Mouse (Mus musculus) embryo, embryonic 9.5 days (tissue): ENCODE measurements around the gene Arl2.

Experiments used
- DNase-seq: peaks from one replicate; pipeline ENCODE4 v3.0.0-alpha.2; 2017; ENCODE audit errors: extremely low spot score

Gene Arl2

DNA sequence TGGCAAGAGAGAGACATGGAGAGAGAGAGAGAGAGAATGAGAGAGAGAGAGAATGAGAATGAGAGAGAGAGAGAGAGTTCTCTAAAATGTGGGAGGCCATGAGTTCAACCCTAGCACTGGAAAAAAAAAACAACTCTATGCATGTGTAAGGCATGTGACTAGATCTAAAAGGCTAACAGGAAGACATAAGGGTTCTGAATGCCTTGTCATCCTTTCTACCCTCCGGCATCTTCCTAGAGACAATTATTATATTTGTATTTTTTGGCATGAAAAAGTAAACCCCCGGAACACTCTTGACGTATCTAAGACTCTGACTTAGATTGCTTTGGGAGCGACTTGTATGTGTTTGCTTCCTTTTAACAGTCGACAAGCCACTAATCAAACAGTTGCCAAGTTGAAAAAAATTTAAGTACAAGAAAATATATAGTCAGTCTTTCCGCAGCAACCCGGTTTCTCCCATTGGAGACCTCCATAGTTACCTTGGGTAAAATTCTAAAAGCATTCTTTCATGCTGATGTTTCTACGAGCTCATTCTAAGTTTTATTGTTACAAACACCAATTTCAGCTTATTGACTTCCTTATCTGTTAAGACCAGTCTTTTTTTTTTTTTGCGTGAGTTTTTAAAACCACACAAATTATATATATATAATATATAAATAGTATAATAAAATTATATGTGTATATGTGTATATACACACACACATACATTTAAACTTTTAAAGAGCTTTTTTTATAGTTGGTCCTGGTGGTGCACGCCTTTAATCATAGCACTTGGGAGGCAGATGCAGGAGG, 14.4 kb downstream of the Arl2 start:
- no peak for DNase-seq

DNA sequence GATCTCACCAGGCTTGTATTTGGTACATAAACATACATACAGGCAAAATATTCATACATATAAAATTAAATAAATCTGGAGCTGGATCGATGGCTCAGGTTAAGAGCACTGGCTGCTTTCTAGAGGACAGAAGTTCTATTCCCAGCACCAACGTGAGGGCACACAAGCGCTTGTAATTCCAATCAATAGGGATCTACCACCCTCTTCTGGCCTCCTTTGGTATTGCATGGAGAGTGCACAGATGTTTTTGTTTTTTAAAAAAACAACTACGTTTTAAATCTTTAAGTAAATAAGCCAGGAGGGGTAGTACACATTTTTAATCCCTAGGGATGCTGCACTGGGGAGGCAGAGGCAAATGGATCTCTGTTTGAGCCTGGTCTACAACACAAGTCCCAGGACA, 15.1 kb downstream of the Arl2 start:
- peak; percentile 53 for DNase-seq

DNA sequence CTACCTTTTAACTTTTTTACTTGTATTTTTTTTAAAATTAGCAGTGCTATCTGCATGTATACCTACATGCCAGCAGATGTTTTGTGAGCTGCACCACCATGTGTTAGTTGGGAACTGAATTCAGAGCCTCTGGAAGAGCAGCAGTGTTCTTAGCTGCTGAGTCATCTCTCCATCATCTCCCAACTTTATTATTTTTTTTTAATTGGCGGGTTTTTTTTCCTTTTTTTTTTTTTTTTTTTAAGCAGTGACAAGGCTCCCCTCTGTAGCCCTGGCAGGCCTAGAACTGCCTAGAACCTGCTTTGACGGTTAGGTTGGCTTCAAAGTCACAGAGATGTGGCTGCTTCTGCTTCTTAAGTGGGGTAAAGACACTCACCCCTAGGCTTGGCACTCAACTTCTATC, 16.4 kb downstream of the Arl2 start:
- DNase-seq, result no peak

DNA sequence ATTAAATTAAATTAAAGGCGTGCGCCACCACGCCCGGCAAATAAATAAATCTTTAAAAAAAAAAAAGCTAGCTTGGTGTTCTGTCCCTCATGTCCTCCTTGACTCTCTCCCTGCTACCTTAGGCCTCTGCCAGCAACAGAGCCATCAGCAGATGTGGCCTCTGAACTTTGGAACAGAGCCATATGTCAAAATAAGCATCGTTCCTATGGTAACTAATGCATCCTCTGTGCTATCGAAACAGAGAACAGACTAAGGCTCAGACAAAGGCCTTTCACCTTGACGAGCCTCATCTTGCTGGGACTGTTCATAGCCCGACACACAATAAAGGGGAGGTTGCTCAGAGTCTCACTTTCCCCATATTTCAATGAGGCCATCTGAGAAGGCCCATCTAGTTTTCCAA, 18.0 kb downstream of the Arl2 start:
- DNase-seq, result peak; percentile 28

DNA sequence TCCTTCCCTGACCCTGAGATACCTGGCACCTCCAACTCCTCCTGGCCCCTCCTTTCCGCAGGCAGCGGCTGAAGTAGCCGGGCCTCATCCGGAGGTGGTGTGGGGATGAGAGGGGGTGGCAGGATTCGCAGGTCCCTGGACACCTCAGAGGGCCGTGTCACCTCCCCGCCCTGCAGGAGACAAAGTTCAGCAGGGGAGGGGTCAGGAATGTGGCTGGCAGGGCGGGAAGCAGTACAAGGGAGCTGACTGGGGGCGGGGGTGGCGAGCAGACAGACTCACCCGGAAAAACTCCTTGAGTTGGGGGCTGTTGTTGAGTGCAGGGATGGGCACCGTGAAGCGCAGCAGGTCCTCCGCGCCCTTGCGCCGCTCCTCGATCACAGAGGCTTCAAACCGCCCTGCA, 19.6 kb downstream of the Arl2 start:
- no peak for DNase-seq

DNA sequence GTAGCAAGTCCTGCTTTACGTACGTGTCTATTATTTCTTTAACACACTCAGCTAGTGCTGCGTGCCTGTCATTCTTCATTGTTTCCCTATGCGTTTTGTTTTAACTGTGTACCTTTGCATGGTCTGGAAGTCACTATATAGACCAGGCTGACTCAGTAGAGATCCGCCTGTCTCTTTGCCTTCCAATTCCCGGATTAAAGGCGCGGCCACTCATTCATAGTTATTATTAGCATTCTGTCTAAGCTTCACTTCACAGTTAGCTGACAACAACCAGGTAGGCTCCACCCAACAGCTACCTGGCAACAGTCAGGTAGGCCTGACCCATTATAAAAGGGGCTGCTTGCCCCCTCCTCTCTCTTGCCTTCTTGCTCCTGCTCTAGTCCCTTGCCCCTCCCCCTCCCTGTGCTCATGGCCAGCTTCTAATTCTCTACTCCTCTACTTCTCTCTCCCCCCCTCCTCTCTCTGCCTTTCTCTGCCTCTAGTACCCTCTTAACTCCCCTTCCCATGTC, 22.6 kb downstream of the Arl2 start:
- no peak for DNase-seq

DNA sequence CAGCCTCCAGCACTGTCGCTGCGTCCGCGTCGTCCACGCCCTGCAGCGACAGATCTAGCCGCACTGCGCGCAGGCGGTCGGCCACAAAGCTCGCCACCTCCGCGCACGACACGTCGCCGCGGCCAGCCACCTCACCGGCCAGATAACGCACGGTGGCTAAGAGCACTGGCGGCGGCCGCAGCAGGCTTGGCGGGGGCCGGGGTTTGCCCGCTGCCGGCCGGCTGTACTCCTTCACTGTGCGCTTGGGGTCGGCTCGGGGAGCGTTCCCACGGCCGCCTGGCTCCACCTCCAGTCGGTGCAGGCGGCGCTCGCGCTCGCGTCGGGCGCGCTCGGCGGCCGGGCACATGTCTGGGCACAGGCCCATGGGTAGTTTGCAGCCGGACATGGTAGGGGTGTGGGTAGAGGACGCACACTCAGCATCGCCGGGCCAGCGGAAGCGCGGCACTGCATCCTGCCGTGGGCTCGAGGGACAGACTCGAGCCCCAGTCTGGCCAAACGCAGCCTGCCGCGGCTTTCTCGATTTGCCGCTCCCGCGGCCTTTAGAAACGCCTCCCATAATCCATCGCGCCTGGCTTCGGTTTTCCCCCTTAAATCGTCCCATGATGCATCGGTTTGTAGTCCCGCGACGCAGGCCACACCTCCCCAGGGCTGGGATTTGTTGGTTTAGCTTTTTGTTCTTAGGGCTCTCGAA, 23.2 kb downstream of the Arl2 start, which contains the start of gene Sac3d1:
Gene Sac3d1 (minus strand): TSS at position 665 of the 691 bp plus-strand sequence.
- peak; percentile 91 for DNase-seq

DNA sequence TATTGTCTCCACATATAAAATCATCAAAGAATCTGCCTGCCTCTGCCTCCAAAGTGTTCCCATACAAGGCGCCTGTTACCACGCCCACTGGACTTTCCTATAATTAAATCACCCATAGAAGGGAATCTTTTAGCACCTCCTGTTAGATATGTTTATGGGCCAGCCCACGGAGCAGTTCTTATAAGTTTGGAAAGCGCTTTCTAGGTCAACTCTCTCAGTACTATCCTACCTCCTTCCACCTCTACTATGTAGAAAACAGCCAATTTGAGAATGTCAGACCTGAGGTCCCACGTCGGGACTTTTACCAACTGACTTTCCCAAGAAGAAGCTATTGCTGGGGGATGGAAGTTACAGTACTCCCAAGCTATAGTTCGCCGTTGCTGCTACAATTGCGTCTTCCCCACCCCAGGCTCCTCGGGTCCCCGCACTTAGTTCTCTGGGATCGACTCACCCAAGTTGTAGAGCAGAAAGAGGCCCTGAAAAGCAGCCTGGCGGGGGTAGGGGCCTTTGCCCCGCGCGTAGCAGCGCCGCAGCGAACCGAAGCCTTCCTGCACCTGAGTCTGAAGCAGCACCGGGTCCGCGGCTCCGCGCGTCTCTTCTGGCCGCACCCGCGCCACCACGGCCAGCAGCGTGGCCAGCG, 23.9 kb downstream of the Arl2 start:
- DNase-seq, result no peak

DNA sequence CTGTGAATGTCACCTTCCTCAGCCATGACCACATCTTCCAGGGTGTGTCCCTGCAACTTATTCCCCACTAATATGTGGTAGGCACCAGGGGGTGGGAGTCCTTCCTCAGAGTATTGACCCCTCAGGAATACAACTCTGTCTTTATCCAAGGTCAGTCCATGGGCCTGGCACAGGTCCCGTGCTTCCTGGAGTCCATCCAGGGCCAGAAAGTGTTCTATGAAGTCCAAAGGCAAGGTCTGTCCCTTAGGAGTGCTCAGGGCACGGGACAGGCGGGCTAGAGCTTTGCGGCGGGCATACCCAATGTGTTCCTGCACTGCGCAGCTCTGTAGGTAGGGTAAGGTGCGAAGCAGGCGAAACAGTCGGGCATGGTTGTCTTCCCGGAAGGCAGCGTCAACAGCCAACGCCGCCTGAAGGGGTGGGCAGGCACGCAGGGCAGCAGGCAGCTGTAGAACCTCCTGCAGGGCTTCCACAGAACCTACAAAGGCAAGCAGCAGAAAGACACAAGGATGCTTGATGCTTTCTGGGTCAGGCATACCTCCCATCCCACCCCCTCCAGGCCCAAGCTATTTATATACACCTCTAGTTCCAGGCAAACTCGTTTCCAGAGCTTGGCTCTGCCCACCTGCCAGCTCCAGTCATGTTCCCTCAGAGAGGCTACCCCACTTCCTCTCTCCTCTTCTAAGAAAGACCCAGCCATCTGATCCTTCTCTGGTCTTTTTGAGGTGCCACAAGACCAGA, 25.1 kb downstream of the Arl2 start:
- no peak for DNase-seq

DNA sequence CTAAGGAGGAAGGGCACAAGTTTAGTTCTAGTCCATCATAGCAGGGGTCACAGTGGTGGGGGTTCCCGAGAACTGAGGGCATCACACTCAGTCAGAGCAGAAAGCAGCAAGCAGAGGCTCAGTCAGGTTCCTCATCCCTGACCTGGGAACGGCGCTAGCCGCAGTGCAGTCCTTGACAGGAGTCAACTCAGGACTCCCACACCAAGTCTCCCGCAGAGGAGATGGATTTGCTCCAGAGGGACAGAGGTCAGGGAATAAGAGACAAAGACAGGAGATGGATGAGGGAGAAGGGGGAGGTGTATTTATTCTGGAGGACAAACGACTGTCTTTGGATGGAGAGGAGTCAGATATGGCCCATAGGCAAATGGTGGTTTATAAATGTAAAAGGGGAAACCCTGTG, 28.2 kb downstream of the Arl2 start:
- DNase-seq, result no peak

DNA sequence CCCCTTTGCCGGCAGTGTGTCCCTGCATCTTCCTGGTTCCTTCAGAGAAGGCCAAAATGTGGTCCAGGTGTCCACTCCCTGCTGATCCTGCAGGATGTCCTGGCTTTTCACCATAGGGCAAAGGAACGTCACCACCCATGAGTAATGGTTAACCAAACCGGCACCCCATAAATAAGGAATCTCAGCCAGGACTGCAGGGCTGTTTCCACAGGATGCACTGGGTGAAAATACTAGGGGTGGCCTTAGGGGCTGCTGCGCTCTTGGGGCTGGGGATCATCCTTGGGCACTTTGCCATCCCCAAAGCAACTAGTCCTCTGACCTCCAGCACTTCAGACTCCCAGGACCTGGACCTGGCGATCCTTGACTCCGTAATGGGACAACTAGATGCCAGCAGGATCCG, 35.8 kb downstream of the Arl2 start, which contains the start of gene Naaladl1:
Gene Naaladl1 (plus strand): TSS at position 197 of the 400 bp plus-strand sequence.
- no peak for DNase-seq

DNA sequence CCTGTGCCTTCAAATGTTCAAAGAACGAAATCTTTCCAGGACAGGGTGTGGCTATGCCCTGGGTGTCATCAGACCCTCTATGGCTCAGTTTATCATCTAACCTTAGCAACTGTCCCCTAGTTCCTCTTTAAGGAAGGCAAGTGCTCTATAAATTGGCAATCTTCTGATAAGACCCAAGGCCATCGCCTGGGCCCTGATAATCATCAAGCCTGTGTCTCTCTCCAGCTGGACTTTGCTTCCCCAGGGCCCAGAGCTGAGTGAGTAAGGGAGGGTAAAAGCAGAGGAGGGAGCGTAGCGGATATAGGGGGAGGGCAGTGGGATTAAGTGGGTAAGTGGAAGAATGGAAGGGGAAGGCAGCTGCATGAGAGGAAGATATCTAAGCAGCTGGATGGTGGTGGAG, 36.9 kb downstream of the Arl2 start:
- DNase-seq, result no peak

DNA sequence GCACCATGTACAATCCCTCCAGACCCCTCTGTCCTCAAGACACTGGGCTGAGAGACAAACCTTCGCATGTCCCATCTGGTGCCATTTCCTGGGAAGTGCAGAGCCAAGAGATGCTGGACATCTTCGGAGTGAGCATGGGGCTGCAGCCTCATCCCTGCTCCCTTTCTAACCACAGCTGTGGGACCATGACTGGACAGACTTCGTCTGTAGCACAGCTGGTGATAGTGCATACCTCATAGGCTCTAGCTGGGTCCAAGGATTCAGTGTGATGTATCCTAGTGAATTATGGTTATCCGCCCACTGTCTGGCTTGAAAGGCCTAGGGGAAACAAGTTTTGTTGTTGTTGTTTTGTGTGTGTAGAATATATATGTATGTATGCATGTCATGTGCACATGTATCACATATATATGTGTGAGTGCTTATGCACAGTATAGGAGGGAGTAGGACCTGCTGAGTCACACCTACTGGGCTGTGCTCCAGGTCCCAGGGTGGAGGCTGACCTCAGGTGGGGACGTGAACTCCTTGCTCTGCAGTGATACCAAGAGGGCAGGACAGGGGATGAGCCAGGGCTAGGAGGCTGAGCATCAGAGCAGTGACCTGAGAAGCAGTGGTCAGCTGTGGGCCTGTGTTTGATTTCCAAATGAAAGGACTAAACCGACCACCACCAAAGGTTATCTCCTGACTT, 39.0 kb downstream of the Arl2 start:
- DNase-seq, result no peak

DNA sequence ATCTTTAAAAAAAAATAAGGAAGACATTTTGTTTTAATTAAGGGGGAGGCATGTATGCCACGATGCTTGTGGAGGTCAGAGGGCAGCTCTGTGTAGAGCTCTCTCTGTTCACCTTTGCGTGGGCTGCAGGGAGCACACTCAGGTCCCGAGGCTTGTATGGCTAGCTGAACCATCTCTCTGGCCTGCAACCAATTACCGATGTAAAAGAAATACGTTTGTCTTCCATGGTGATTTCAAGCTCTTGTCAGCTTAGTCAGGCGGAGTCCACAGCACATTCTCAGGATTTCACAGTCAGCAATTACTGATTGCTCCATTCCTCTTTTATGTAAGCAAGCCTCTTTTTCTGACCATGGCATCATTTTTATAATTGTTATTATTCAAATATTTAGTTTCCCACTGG, 40.2 kb downstream of the Arl2 start:
- DNase-seq, result no peak

DNA sequence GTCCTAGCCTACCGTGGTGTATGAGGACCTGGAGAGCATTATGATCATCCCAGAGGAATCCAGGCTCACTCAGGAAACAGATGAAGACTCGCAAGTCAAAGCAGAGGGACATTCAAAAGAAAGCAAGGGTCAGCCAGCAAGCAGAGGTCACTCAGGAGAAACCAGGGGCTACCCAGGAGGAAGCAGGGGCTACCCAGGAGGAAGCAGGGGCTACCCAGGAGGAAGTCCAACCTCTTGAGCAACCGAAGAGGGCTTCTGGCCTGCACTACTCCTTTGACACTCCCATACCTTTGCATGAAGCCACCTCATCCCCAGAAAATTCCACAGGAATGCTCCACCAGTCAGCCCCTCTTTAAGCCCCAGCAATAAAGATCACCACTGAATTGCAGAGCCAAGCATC, 43.5 kb downstream of the Arl2 start:
- DNase-seq, result no peak

DNA sequence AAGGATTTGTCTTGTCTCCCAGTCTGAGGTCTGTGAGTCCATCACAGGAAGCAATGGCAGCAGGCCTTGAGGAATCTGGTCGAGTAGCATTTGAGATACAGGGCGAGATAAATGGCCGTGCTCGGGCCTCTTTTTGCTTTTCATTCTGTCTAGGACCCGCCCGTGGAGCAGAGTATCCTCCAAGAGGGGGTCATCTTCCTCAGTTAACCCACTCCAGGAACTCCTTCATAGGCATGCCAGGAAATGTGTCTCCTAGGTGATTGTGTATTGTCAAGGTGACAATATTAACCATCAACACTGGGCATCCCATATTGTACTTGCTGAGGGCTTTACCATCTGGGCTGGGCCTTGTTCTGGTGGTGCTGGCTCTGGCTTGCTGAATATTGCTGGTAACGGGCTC, 47.2 kb downstream of the Arl2 start, which contains the start of gene AC131692.1:
Gene AC131692.1 (plus strand): TSS at position 301 of the 400 bp plus-strand sequence.
- no peak for DNase-seq

DNA sequence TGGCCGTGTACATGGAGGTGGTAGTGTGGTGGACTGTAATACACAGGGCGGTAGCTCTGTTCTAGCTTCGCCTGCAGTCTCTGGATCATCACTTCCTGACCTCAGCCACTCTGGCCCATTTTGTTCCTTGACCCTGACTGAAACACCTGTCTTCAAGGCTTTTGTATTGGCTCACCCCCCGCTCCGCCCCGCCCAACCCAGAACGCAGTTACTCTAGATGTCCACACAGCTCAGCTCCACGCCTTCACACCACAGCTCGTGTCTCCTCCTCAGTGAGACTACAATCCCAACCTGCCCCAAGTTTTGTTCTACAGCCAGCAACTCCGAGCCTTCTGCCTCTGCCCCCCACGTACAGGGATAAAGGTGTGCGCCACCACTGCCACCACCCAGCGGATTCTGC, 52.5 kb downstream of the Arl2 start:
- DNase-seq, result no peak

DNA sequence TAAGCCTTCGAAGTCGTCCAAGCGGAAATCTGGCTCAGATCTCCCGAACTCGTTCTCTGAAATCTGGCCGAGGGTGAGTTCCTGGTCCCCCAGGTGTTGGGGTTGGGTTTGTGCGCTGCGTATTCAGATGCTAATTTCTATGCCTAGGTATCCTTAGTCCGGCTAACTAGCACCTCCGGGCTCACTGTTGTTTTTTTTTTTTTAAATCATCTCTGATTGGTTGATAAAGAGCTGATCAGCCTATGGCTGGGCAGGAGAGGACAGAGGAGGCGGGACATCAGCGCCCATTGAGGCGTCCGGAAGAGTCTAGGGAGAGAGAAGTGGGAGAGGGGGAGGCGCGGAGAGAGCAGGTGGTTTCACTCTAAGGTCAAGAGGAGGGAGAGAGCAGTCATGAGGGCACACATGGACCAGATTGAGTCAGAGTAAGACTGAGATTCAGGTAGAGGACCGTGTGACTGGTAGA, 55.9 kb downstream of the Arl2 start:
- peak; percentile 76 for DNase-seq

DNA sequence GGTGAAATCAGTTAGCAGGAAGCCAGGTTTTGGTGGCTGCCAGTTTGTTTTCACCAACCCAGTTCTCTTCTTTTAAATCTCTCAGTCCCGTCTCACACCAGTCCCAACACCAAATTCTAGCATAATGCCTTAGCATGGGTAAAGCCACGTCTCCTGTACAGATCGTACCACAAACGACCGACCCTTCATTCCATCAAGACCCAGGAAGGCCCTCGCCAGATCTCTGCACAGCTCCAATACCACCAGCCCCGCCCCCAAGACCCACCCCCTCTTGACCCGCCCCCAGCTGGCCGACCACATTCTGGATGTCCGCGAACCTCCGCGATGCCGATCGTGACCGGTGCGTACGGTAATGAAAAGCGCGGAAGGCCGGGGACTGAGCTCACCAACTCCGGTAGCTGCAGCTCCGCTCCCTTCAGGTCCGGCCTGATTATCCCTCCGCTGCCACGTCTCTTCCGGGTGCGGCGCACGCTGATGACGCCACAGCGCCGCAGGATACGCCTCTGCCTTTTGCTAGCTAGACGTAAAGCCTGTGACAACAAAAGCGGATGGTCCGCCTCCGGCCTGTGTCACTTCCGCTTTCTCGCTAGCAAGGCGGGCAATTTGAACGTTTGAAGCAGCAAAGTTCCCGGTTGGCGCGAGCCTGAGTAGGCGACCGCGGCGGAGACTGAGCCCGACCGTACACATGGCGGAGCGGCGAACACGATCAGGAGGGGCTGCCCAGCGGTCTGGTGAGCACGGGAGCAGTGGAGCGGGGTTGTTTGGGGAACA, 56.7 kb downstream of the Arl2 start, which contains the start of the genes Zfpl1 and Cdca5:
Gene Zfpl1 (minus strand): TSS at position 479 of the 771 bp plus-strand sequence.
Gene Cdca5 (plus strand): TSS at position 506 of the 771 bp plus-strand sequence.
- DNase-seq, result peak; percentile 97
